Mouse (Mus musculus) layer of hippocampus, postnatal 14 days (tissue): ENCODE data around the gene Gria1. TPM values are rescaled to one million over a fixed set of nuclear protein-coding genes. Genes with fewer than 3 reads are reported as not detected.

Source experiments
- DNase-seq, 2 experiments: peaks; one replicate each; pipeline ENCODE4 v3.0.0; 2021 to 2022; ENCODE audit warnings: low spot score in 2 of 2, mixed read lengths in 1 of 2
- long read RNA-seq, 2 experiments: library from polyadenylated mRNA; stranded (forward); transcript quantifications; one replicate each; pipeline ENCODE4 v2.0.0; 2021
- total RNA-seq, 2 experiments: library from RNA; stranded (reverse); gene quantifications; 2 replicates each; pipeline ENCODE4 v1.2.3; 2021

Gria1 gene
- 100 to 1,000 TPM; 580 to 600 TPM for total RNA-seq
- long read RNA-seq, experiment 1, full-length matches to known transcripts, result 135 of 239 reads
- long read RNA-seq, experiment 1, partial matches to known transcripts, result 24 of 239 reads
- long read RNA-seq, experiment 1, other reads (novel, unspliced or antisense), result 80 of 239 reads
- long read RNA-seq, experiment 2, full-length matches to known transcripts, result 153 of 285 reads
- long read RNA-seq, experiment 2, partial matches to known transcripts, result 27 of 285 reads
- long read RNA-seq, experiment 2, other reads (novel, unspliced or antisense), result 105 of 285 reads

- DNase-seq, result peak; percentile 47 to 53
Measured at GRCm38 (mm10) chr11:57011024-57011690, at the start of gene Gria1. Gria1 (plus strand) TSS chr11:57011387.

GRCm38 (mm10) chr11:56961751-56962150, 49.4 kb upstream of the Gria1 start:
- DNase-seq, result no peak

- peak in 1 of 2 experiments; percentile 18 for DNase-seq
Measured at GRCm38 (mm10) chr11:56972814-56973213, 38.4 kb upstream of the Gria1 start.

- no peak for DNase-seq
Measured at GRCm38 (mm10) chr11:56984321-56985000, 26.7 kb upstream of the Gria1 start.

- DNase-seq, result no peak
Measured at GRCm38 (mm10) chr11:56985457-56985856, 25.7 kb upstream of the Gria1 start.

GRCm38 (mm10) chr11:56999601-57000001, 11.6 kb upstream of the Gria1 start:
- no peak for DNase-seq

- no peak for DNase-seq
Measured at GRCm38 (mm10) chr11:57004611-57005010, 6.6 kb upstream of the Gria1 start.

- no peak for DNase-seq
Measured at GRCm38 (mm10) chr11:57005341-57005740, 5.8 kb upstream of the Gria1 start.

- no peak for DNase-seq
Measured at GRCm38 (mm10) chr11:57007790-57008189, 3.4 kb upstream of the Gria1 start.

- no peak for DNase-seq
Measured at GRCm38 (mm10) chr11:57010611-57011010, 576 bp upstream of the Gria1 start.

- DNase-seq, result peak; percentile 68 to 79
Measured at GRCm38 (mm10) chr11:57011691-57012039, 478 bp downstream of the Gria1 start.

GRCm38 (mm10) chr11:57012287-57012921, 1.2 kb downstream of the Gria1 start:
- DNase-seq, result no peak

GRCm38 (mm10) chr11:57013464-57014190, 2.4 kb downstream of the Gria1 start:
- no peak for DNase-seq

- DNase-seq, result no peak
Measured at GRCm38 (mm10) chr11:57014396-57014795, 3.2 kb downstream of the Gria1 start.

GRCm38 (mm10) chr11:57018536-57018935, 7.3 kb downstream of the Gria1 start:
- no peak for DNase-seq

GRCm38 (mm10) chr11:57022400-57022799, 11.2 kb downstream of the Gria1 start:
- DNase-seq, result no peak

- DNase-seq, result peak in 1 of 2 experiments; percentile 77
Measured at GRCm38 (mm10) chr11:57030448-57030847, 19.3 kb downstream of the Gria1 start.

GRCm38 (mm10) chr11:57038807-57039206, 27.6 kb downstream of the Gria1 start:
- peak; percentile 50 to 63 for DNase-seq

GRCm38 (mm10) chr11:57039306-57039705, 28.1 kb downstream of the Gria1 start:
- DNase-seq, result no peak

GRCm38 (mm10) chr11:57042057-57042456, 30.9 kb downstream of the Gria1 start:
- no peak for DNase-seq

- DNase-seq, result peak in 1 of 2 experiments; percentile 40
Measured at GRCm38 (mm10) chr11:57044146-57044545, 33.0 kb downstream of the Gria1 start.
